Mouse (Mus musculus) embryonic facial prominence, embryonic 15.5 days (tissue): ENCODE results near the gene Moap1. TPM values are rescaled to one million over a fixed set of nuclear protein-coding genes. Genes with fewer than 3 reads are reported as not detected.

ENCODE experiments used
- ATAC-seq: fragments of 200-750 bp; cut with Nextera tagmentation; 2 replicates; pipeline ENCODE4 v1.8.0; 2017; ENCODE audit warnings: low read depth, moderate TSS enrichment; ENCODE audit not compliant: insufficient number of reproducible peaks, low FRiP score, low TSS enrichment
- H3K27ac ChIP-seq: fragments of 300-500 bp; sonication (generic); replicated peaks from 2 replicates; pipeline ENCODE4 v1.5.1; 2015; ENCODE audit warnings: mild to moderate bottlenecking, inconsistent platforms
- H3K27me3 ChIP-seq: fragments of 300-500 bp; sonication (generic); 2 replicates; pipeline ENCODE4 v1.6.1; 2015; ENCODE audit warnings: inconsistent platforms
- H3K36me3 ChIP-seq: fragments of 300-500 bp; sonication (generic); 2 replicates; pipeline ENCODE4 v1.6.1; 2015; ENCODE audit warnings: mild to moderate bottlenecking, inconsistent platforms
- H3K4me1 ChIP-seq: fragments of 300-500 bp; sonication (generic); 2 replicates; pipeline ENCODE4 v1.6.1; 2015; ENCODE audit warnings: inconsistent platforms
- H3K4me2 ChIP-seq: fragments of 300-500 bp; sonication (generic); replicated peaks from 2 replicates; pipeline ENCODE4 v1.6.1; 2015; ENCODE audit warnings: mild to moderate bottlenecking, inconsistent platforms
- H3K4me3 ChIP-seq: fragments of 300-500 bp; sonication (generic); replicated peaks from 2 replicates; pipeline ENCODE4 v1.5.1; 2015; ENCODE audit warnings: mild to moderate bottlenecking, inconsistent platforms
- H3K9ac ChIP-seq: fragments of 300-500 bp; sonication (generic); 2 replicates; pipeline ENCODE4 v1.6.1; 2015; ENCODE audit warnings: inconsistent platforms
- H3K9me3 ChIP-seq: fragments of 300-500 bp; sonication (generic); replicated peaks from 2 replicates; pipeline ENCODE4 v1.6.1; 2016; ENCODE audit warnings: inconsistent platforms
- WGBS: fragments of 180-500 bp; shearing (Covaris S2); methylation state at CpG from one replicate; pipeline ENCODE4 v1.1.7; 2015; 5-methylcytosine and 5-hydroxymethylcytosine counted together
- polyA plus RNA-seq: library from polyadenylated mRNA; unstranded; fragments of >200 nt; fragmentation: Nextera tagmentation; extraction: Ambion mirVana; gene quantifications from 2 replicates; pipeline ENCODE4 v1.2.1, GENCODE M21; 2015

The Moap1 gene
- polyA plus RNA-seq, 1 experiment from 2014 or later, result 24.5 TPM

- Histone ChIP-seq H3K36me3 (no peaks in the 10 kb centered on the region), H3K9me3 (no peaks in the 10 kb centered on the region), H3K4me3 (0 out of 2 replicates have a peak overlapping the region, but pooled peaks have one; percentile 2), H3K4me2 (peak overlapping the region; percentile 28; the same call in 1 of the 2 replicates), H3K27ac (no peak overlapping the region), H3K4me1 (peaks cover 5% of the 10 kb centered on the region; the same call in 1 of the 2 replicates), H3K9ac (no peak overlapping the region), H3K27me3 (no peaks in the 10 kb centered on the region)
- ATAC-seq, result no peak; the same call in 1 of the 2 replicates
- WGBS, result 17% methylated on average over 13 of the region's 13 CpGs
Measured at GRCm38 (mm10) chr12:102719552-102720315, 23.7 kb downstream of the Moap1 start.

GRCm38 (mm10) chr12:102714654-102715395 lies 28.6 kb downstream of the Moap1 start:
- Histone ChIP-seq H3K4me3 (no peak overlapping the region), H3K9me3 (no peaks in the 10 kb centered on the region), H3K36me3 (no peaks in the 10 kb centered on the region), H3K4me2 (no peak overlapping the region), H3K4me1 (0 out of 2 replicates have a peak, but pooled peaks cover 2% of the 10 kb centered on the region), H3K27ac (no peak overlapping the region), H3K9ac (no peak overlapping the region), H3K27me3 (no peaks in the 10 kb centered on the region)
- ATAC-seq, result no peak
- 81% methylated on average over 10 of the region's 10 CpGs for WGBS

DNA sequence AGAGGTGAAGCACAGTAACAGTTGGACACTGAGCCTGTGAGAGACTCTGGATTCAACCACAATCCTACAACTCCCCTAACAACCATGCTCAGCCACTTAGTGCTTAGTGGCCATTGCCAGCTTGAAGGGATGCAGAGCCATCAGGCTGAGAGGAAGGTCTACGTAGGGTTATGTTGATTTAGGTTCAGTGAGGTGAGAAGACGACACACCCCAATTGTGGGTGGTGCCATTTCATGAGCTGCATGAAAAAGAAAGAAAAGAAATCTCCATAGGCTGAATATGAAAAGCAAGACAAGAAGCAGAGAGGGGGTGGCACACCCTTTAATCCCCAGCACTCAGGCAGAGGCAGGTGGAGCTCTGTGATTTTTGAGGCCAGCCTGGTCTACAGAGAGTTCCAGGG lies 29.3 kb downstream of the Moap1 start:
- Histone ChIP-seq H3K4me1 (0 out of 2 replicates have a peak, but pooled peaks cover 2% of the 10 kb centered on the region), H3K4me2 (no peak overlapping the region), H3K27me3 (no peaks in the 10 kb centered on the region), H3K4me3 (no peak overlapping the region), H3K9ac (no peak overlapping the region), H3K27ac (no peak overlapping the region), H3K9me3 (no peaks in the 10 kb centered on the region), H3K36me3 (no peaks in the 10 kb centered on the region)
- WGBS, result 69% methylated on average over 2 of the region's 2 CpGs
- no peak for ATAC-seq

DNA sequence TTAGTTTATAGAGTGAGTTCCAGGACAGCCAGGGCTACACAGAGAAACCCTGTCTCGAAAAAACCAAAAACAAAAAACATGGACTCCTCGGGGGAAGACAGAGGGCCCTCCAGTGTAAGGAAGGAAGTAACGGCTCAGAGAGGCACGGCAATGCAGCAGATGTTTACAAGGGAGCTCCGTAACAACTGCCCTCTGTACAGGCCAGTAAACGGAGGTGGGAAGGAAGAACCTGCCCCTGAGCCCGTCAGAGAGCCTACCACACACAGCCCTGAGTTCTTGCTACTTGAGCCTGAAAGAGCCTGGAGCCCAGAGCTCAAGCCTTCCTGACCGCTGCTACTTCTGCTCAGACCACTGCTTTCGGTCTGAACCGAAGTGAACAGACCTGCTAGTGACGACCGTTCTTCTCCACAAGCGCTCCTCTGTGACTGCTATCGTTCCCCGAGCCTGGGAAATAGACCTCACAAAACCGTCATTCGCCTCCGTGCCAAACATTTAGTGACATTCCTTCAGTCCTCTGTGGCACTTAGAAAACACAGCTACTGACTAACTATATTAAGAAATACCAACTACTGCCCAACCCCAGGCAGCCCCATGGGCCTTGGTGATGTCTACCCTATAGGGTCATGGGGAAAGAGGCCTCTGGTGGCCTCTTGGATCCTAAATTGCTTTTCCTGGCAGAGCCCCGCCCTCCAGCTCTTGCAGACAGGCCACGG lies 30.2 kb downstream of the Moap1 start:
- Histone ChIP-seq H3K27me3 (no peaks in the 10 kb centered on the region), H3K9ac (no peak overlapping the region), H3K9me3 (no peaks in the 10 kb centered on the region), H3K4me1 (0 out of 2 replicates have a peak, but pooled peaks cover 2% of the 10 kb centered on the region), H3K27ac (no peak overlapping the region), H3K4me3 (no peak overlapping the region), H3K4me2 (no peak overlapping the region), H3K36me3 (no peaks in the 10 kb centered on the region)
- 57% methylated on average over 20 of the region's 20 CpGs for WGBS
- no peak for ATAC-seq

DNA sequence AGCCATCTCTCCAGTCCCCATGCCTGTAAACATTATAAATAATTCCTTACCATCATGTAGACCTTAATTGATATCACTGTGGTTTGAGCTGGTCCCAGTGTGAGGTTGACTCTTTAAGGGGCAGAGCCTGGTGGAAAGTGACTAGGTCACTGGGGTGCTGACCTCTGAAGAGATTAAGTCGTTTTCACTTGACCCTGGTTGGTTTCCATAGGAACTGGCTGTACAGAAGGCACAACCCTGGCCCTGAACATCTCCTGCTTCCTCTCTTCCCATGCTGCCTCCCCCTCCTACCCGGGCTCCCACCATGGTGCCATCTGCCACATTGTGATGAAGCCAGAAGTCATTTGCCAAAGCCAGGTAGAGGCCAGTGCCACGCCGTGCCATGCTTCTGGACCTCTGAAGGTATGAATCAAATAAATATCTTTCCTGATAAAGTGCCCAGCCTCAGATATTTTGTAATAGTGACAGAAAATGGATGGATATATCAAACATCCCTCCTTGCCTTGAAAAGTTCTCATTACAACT lies 32.5 kb downstream of the Moap1 start:
- Histone ChIP-seq H3K4me3 (no peak overlapping the region), H3K27ac (no peak overlapping the region), H3K9ac (no peak overlapping the region), H3K27me3 (no peaks in the 10 kb centered on the region), H3K4me2 (no peak overlapping the region), H3K4me1 (peaks cover 4% of the 10 kb centered on the region), H3K36me3 (no peaks in the 10 kb centered on the region), H3K9me3 (no peaks in the 10 kb centered on the region)
- ATAC-seq, result no peak
- 56% methylated on average over 4 of the region's 4 CpGs for WGBS

DNA sequence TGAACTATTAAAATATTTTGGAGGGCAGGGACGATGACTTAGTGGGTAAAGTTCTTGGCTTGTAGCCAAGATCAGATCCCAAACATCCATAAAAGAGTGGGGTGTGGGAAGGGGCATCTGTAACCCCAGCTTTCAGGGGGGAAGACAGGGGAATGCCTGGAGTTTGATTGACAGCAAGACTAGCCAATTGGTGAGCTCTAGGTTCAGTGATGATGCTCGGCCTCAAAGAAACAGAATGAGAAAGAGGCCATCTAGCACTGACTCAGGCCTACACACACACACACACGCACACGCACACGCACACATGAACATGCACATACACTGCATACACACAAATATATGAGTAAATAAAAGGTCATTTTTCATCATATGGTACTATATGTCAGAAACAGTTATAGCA lies 33.6 kb downstream of the Moap1 start:
- no peak for ATAC-seq
- H3K9ac ChIP-seq, result no peak overlapping the region
- H3K4me2 ChIP-seq, result no peak overlapping the region
- H3K4me3 ChIP-seq, result no peak overlapping the region
- no peaks in the 10 kb centered on the region for H3K36me3 ChIP-seq
- H3K27ac ChIP-seq, result no peak overlapping the region
- H3K4me1 ChIP-seq, result peaks cover 13% of the 10 kb centered on the region
- 78% methylated on average over 5 of the region's 5 CpGs for WGBS
- H3K9me3 ChIP-seq, result no peaks in the 10 kb centered on the region
- H3K27me3 ChIP-seq, result no peaks in the 10 kb centered on the region

GRCm38 (mm10) chr12:102708220-102708619 lies 35.2 kb downstream of the Moap1 start:
- WGBS, result 78% methylated on average over 11 of the region's 11 CpGs
- no peaks in the 10 kb centered on the region for H3K36me3 ChIP-seq
- H3K27me3 ChIP-seq, result no peaks in the 10 kb centered on the region
- ATAC-seq, result no peak
- no peak overlapping the region for H3K4me3 ChIP-seq
- H3K4me1 ChIP-seq, result peaks cover 21% of the 10 kb centered on the region
- H3K27ac ChIP-seq, result no peak overlapping the region
- H3K9ac ChIP-seq, result no peak overlapping the region
- H3K4me2 ChIP-seq, result no peak overlapping the region
- H3K9me3 ChIP-seq, result no peaks in the 10 kb centered on the region

DNA sequence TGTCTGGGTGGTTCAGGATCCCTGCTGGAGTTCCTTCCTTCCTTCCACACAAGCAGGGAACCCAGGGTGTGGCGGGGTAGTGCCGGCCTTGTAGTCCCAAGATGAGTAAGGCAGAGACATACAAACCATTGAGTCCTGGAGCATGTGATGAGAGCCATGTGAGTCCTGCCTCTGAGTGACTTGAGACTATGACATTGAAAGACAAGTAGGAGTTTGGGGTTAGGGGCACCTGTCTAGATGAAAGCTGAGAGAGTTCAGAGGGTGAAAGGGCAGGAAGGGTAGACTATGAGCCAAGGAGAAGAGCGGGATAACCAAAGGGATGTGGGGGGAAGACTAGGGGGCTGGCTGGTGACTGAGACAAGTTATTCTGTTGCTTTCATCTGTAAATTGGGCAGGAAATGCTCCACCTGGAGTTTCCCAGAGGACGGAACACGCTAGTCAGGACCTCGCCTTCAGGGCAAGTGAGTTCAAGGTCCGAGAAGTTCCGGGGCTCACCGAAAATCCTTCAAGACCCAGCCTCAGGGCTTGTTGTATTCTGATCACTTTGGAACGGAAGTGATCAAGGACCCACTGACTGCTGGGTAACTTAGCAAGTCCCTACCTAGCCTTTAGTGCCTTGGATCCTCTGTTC lies 36.5 kb downstream of the Moap1 start:
- WGBS, result 78% methylated on average over 10 of the region's 10 CpGs

GRCm38 (mm10) chr12:102705906-102706640 lies 37.4 kb downstream of the Moap1 start:
- peaks cover 29% of the 10 kb centered on the region for H3K4me1 ChIP-seq
- 69% methylated on average over 6 of the region's 6 CpGs for WGBS
- no peak overlapping the region for H3K9ac ChIP-seq
- no peaks in the 10 kb centered on the region for H3K27me3 ChIP-seq
- ATAC-seq, result no peak
- no peaks in the 10 kb centered on the region for H3K36me3 ChIP-seq
- peak overlapping the region; percentile 96 for H3K4me2 ChIP-seq
- H3K9me3 ChIP-seq, result no peaks in the 10 kb centered on the region
- H3K4me3 ChIP-seq, result peak overlapping the region; percentile 76; the same call in 1 of the 2 replicates
- H3K27ac ChIP-seq, result no peak overlapping the region

More for the DNA sequence above, 36.5 kb downstream of the Moap1 start:
- Histone ChIP-seq H3K4me1 (peaks cover 29% of the 10 kb centered on the region), H3K4me2 (no peak overlapping the region), H3K9ac (no peak overlapping the region), H3K27me3 (no peaks in the 10 kb centered on the region), H3K27ac (no peak overlapping the region), H3K36me3 (no peaks in the 10 kb centered on the region), H3K4me3 (no peak overlapping the region), H3K9me3 (no peaks in the 10 kb centered on the region)
- ATAC-seq, result no peak

DNA sequence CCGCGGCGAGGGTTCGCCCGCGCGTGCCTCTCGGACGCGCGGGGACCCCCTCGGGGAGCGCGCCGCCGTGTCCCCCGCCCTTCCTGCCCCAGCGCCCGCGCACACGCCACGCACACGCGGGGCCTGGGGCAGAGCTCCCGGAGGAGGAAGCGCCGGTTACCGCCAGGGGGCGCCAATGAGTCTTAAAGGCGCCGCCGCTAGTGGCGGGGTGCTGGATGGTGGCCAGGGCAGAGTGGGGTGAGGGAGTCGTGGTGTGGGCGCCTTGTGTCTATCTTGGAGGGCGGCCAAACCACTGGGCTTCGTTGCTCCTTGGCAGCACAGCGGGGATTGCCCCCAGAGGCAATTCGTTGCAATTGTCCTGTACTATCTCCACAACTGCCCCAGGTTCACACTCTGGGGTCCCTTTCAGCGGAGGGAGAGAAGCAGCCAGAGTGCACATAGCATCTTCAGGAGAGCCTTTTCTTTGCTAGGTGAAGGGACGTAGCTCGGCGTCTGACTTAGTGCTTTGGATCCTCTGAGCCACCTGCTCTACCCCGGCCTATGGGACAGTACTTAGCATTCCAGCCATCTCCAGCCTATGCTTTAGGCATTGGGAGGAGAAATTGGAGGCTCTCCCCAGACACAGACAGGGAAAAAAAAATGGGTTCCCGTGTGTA lies 38.1 kb downstream of the Moap1 start:
- Histone ChIP-seq H3K27ac (peak overlapping the region; percentile 89), H3K4me1 (peaks cover 29% of the 10 kb centered on the region), H3K36me3 (no peaks in the 10 kb centered on the region), H3K4me2 (peak overlapping the region; percentile 96), H3K9me3 (no peaks in the 10 kb centered on the region), H3K4me3 (peak overlapping the region; percentile 76), H3K27me3 (no peaks in the 10 kb centered on the region), H3K9ac (peak overlapping the region; percentile 75)
- ATAC-seq, result peak; percentile 68
- WGBS, result 1% methylated on average over 45 of the region's 45 CpGs
